Mouse (Mus musculus) ES-Bruce4 (cell line): Measurements from ENCODE around the gene Btbd18. TPM values are rescaled to one million over a fixed set of nuclear protein-coding genes. Genes with fewer than 3 reads are reported as not detected.
A peak's percentile ranks its signal among the peaks of the same experiment; 100 is the strongest.

ENCODE experiments used
- H3K27ac ChIP-seq: 2 replicates; pipeline ENCODE4 v1.5.1; 2012; ENCODE audit warnings: low read length, inconsistent platforms; ENCODE audit not compliant: insufficient read depth
- H3K27me3 ChIP-seq: 2 replicates; pipeline ENCODE4 v1.6.1; 2012; ENCODE audit warnings: mild to moderate bottlenecking, low read length, inconsistent platforms; ENCODE audit not compliant: control insufficient read depth, poor library complexity, insufficient read depth, severe bottlenecking
- H3K36me3 ChIP-seq: 2 replicates; pipeline ENCODE4 v1.6.1; 2012; ENCODE audit warnings: inconsistent platforms, mild to moderate bottlenecking, low read length, moderate library complexity; ENCODE audit not compliant: control insufficient read depth, poor library complexity, insufficient read depth, severe bottlenecking
- H3K4me1 ChIP-seq: one replicate; pipeline ENCODE4 v1.8.1; 2011; ENCODE audit warnings: low read length; ENCODE audit not compliant: control insufficient read depth, insufficient read depth
- H3K4me3 ChIP-seq: 2 replicates; pipeline ENCODE4 v1.5.1; 2011; ENCODE audit warnings: low read depth, mild to moderate bottlenecking, low read length
- H3K9ac ChIP-seq: 2 replicates; pipeline ENCODE4 v1.6.1; 2012; ENCODE audit warnings: low read depth, mild to moderate bottlenecking, inconsistent platforms; ENCODE audit not compliant: poor library complexity, severe bottlenecking
- H3K9me3 ChIP-seq: replicated peaks from 2 replicates; pipeline ENCODE4 v1.6.1; 2012; ENCODE audit warnings: mild to moderate bottlenecking, low read length, inconsistent platforms; ENCODE audit not compliant: control insufficient read depth, poor library complexity, insufficient read depth, severe bottlenecking
- CTCF ChIP-seq: IDR thresholded peaks from one replicate; pipeline ENCODE4 v1.8.1; 2011; ENCODE audit warnings: low read depth, low read length
- EP300 ChIP-seq: IDR thresholded peaks from 2 replicates; pipeline ENCODE4 v1.6.1; 2011; ENCODE audit warnings: low read depth, low read length; ENCODE audit not compliant: insufficient read depth
- POLR2A ChIP-seq: IDR thresholded peaks from one replicate; pipeline ENCODE4 v1.8.1; 2011; ENCODE audit warnings: low read length; ENCODE audit not compliant: insufficient read depth
- polyA plus RNA-seq: library from polyadenylated mRNA; stranded (reverse); fragments of >200 nt; gene quantifications from 2 replicates; pipeline ENCODE4 v1.2.4, GENCODE M21; 2011; ENCODE audit warnings: low read depth; ENCODE audit not compliant: missing spikeins, insufficient read depth, insufficient read length

The Btbd18 gene
- polyA plus RNA-seq, 1 experiment: 2.2 TPM

- Histone ChIP-seq H3K4me3 (peak within 1 kb of the TSS; percentile 97), H3K9ac (peak within 1 kb of the TSS; percentile 60), H3K27me3 (no peaks in the 10 kb centered on the region), H3K36me3 (no peaks in the 10 kb centered on the region), H3K27ac (peak within 1 kb of the TSS; percentile 79), H3K4me1 (no peaks in the 10 kb centered on the region), H3K9me3 (no peaks in the 10 kb centered on the region; the same call in 1 of the 2 replicates)
- TF ChIP-seq CTCF (no peak), EP300 (no peak), POLR2A (peak; percentile 88)
Measured at GRCm38 (mm10) chr2:84650464-84651195, 8.2 kb upstream of the Btbd18 start, which contains the start of gene Ctnnd1. Gene Ctnnd1, minus strand, starts transcription at chr2:84650765.

DNA sequence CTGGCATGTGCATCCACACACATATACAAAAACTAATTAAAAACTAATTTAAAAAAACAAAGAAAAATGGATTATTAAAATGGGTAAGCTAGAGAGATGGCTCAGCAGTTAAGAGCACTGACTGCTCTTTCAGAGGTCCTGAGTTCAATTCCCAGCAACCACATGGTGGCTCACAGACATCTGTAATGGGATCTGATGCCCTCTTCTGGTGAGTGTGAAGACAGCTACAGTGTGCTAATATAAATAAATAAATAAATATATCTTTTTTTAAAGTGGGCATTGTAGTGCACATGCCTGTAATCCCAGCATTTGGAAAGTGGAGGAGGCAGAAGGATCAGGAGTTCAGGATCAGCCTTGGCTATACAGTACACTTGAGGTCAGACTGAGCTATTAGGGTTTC is 5.5 kb upstream of the Btbd18 start:
- no peak overlapping the region for H3K27ac ChIP-seq
- TF ChIP-seq POLR2A (no peak), CTCF (no peak), EP300 (no peak)

DNA sequence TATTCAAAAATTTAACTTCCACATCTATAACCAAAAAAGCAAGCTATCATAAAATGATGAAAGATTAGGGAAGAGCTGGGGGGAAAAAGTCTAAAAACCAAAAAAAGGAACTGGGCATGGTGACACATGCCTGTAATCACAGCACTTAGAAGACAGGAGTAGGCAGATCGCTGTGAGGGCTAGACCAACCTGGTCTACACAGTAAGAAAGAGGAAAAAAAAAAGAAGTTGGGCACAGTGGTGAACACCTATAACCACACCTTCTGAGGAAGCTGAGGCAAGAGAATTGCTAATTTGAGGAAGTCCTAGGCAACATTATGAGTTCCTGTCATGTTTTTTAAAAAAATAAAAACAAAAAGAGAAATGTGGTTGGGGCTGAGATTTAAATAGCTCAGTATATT is 3.0 kb upstream of the Btbd18 start:
- Histone ChIP-seq H3K27me3 (no peaks in the 10 kb centered on the region), H3K36me3 (no peaks in the 10 kb centered on the region), H3K27ac (no peak overlapping the region), H3K4me1 (no peaks in the 10 kb centered on the region), H3K9ac (no peak overlapping the region), H3K9me3 (no peaks in the 10 kb centered on the region), H3K4me3 (no peak overlapping the region)
- TF ChIP-seq CTCF (no peak), EP300 (no peak), POLR2A (no peak)

More for the DNA sequence above, 5.5 kb upstream of the Btbd18 start:
- Histone ChIP-seq H3K27me3 (no peaks in the 10 kb centered on the region), H3K9ac (no peak overlapping the region), H3K4me3 (no peak overlapping the region), H3K36me3 (no peaks in the 10 kb centered on the region), H3K9me3 (no peaks in the 10 kb centered on the region), H3K4me1 (no peaks in the 10 kb centered on the region)

DNA sequence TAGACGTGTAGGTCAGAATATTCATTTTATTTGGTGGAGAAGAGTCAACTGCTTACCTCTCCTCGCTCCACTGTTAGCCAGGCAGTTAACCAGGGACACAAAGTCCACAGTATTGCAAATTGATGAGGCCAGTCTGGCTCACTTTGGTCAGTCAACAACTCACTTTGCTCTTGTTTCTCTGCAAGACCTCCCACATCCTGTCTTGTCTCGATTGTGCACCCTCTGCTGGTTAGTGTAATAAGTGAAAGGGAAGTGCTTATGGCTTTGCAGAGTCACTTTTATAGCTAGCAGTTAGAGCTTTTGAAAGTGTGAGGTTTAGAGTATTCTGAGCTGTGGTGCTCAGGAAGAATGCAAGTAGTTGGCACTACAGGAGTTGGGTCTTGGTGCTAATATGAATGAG is 1.4 kb downstream of the Btbd18 start:
- Histone ChIP-seq H3K4me3 (no peak overlapping the region), H3K4me1 (no peaks in the 10 kb centered on the region), H3K27me3 (no peaks in the 10 kb centered on the region), H3K27ac (no peak overlapping the region), H3K9ac (no peak overlapping the region), H3K9me3 (no peaks in the 10 kb centered on the region), H3K36me3 (no peaks in the 10 kb centered on the region)
- peak; percentile 10 for TF ChIP-seq CTCF
- TF ChIP-seq POLR2A: no peak

GRCm38 (mm10) chr2:84662866-84663265 is 4.0 kb downstream of the Btbd18 start:
- Histone ChIP-seq H3K36me3 (no peaks in the 10 kb centered on the region; the same call in 1 of the 2 replicates), H3K27me3 (no peaks in the 10 kb centered on the region), H3K4me3 (no peak overlapping the region), H3K9ac (no peak overlapping the region), H3K4me1 (no peaks in the 10 kb centered on the region), H3K27ac (no peak overlapping the region), H3K9me3 (no peaks in the 10 kb centered on the region)
- TF ChIP-seq EP300 (no peak), CTCF (peak; percentile 33), POLR2A (no peak)

DNA sequence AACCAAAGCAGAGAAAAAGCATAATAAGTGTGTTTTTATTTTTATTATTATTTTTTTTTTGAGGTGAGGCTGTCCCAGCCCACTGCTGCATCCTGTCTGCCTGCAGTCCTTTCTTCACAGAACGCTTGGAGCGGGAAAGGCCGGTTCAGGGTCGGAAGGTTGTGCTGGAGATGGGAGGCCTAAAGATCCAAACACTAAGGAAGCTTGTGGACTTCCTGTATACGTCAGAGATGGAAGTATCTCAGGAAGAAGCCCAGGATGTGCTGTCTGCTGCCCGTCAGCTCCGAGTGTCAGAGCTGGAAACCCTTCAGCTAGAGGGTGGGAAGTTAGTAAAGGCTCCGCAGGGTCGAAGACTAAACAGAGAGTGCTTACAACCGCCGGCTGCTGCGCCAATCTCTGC is 7.2 kb downstream of the Btbd18 start:
- Histone ChIP-seq H3K9me3 (no peaks in the 10 kb centered on the region), H3K4me3 (no peak overlapping the region), H3K4me1 (no peaks in the 10 kb centered on the region), H3K27ac (no peak overlapping the region), H3K27me3 (no peaks in the 10 kb centered on the region), H3K9ac (no peak overlapping the region), H3K36me3 (peaks cover 16% of the 10 kb centered on the region)
- TF ChIP-seq EP300: no peak
- no peak for TF ChIP-seq CTCF
- no peak for TF ChIP-seq POLR2A
